Comparison of ENCODE assay signal across 8 mouse cellular contexts in the genomic region with DNA sequence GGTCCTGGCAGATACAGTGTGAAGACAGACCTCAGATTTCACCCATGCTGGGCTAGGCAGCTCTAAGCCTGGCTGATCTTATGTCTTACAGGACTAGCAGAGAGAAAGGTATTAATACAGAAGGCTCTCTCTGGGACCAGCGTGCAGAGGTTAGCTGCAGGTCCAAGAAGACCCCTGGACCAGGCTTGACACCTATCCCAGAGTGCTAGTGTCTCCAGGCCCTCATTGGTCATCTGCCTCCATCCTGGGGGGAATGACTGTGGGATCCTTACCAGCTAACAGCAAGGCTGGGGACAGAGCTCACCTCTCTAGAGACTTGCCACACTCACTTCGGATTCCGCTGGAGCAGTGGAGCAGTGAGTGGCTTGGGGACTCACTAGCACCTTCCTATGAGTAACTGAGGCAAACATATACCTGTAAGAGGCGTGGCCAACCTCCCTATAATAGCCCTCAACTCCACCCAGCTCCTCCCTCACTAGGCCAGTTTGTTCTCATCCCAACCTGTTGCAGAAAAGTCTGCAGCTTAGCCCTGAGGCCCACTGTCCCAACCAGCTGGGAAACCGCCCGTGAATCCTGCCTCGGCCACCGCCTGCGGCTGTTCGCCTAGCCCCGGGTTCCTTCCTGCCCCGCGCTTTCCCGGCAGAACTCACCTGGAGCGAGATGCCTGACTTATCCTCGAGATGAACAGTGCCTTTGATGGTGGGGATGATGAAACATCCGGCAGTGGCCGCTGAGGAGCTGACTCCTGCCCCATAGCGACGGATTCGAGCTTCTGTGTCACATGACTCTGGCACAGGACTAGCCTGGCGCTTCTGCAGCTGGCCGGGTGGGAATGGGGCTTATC. TPM values are rescaled to one million over a fixed set of nuclear protein-coding genes. Genes with fewer than 3 reads are reported as not detected.
DNase-seq lines count a peak whose midpoint lies in the region; ATAC-seq lines count a peak whose summit lies in the region.

A gene (minus strand): TSS at position 725 of the 844 bp plus-strand sequence.

- no peaks in the 10 kb centered on the region for H3K9me3 ChIP-seq in heart, embryonic 13.5 days
- no peaks in the 10 kb centered on the region for H3K9me3 ChIP-seq in midbrain, embryonic 12.5 days

- peak within 1 kb of the TSS; percentile 68 for H3K9ac ChIP-seq in heart, embryonic 13.5 days
- no peak within 1 kb of the TSS for H3K9ac ChIP-seq in midbrain, embryonic 12.5 days (replicated peaks)

- H3K27ac ChIP-seq in heart, embryonic 13.5 days (replicated peaks) = no peak within 1 kb of the TSS
- H3K27ac ChIP-seq in midbrain, embryonic 12.5 days (replicated peaks) = no peak within 1 kb of the TSS

- DNase-seq in cerebellum, postnatal 14 days = peak; percentile 27 to 41
- no peak for DNase-seq in cerebellum, adult 9-10 months
- DNase-seq in embryo, embryonic 10 days (ENCODE audit: low spot score) = peak; percentile 76
- peak; percentile 15 to 39 for DNase-seq in kidney, postnatal 36 days
- DNase-seq in thymus, postnatal 14 days = no peak
- no peak for DNase-seq in frontal cortex, postnatal 10 days (ENCODE audit: low spot score in 2 of 2)

- H3K4me1 ChIP-seq in heart, embryonic 13.5 days = peaks cover 24% of the 10 kb centered on the region
- no peaks in the 10 kb centered on the region for H3K4me1 ChIP-seq in midbrain, embryonic 12.5 days

- H3K4me3 ChIP-seq in heart, embryonic 13.5 days = peak within 1 kb of the TSS; percentile 36
- peak within 1 kb of the TSS; percentile 31 for H3K4me3 ChIP-seq in midbrain, embryonic 12.5 days

- peaks cover 17% of the 10 kb centered on the region for H3K27me3 ChIP-seq in heart, embryonic 13.5 days (replicated peaks)
- H3K27me3 ChIP-seq in midbrain, embryonic 12.5 days = no peaks in the 10 kb centered on the region

- WGBS in heart, embryonic 13.5 days = 9% methylated on average over 23 of the region's 23 CpGs
- 16% methylated on average over 23 of the region's 23 CpGs for WGBS in midbrain, embryonic 12.5 days

- no peak for ATAC-seq in heart, embryonic 13.5 days (ENCODE audit: extremely low read depth, insufficient number of reproducible peaks, low FRiP score, low TSS enrichment)
- ATAC-seq in midbrain, embryonic 12.5 days (ENCODE audit: low FRiP score, low read depth) = peak; percentile 85

- peak within 1 kb of the TSS; percentile 67 for H3K4me2 ChIP-seq in heart, embryonic 13.5 days
- peak within 1 kb of the TSS; percentile 56 for H3K4me2 ChIP-seq in midbrain, embryonic 12.5 days (replicated peaks)

- no peaks in the 10 kb centered on the region for H3K36me3 ChIP-seq in heart, embryonic 13.5 days
- H3K36me3 ChIP-seq in midbrain, embryonic 12.5 days = no peaks in the 10 kb centered on the region

RNA-seq across cellular contexts. Expression of the gene that starts here (rescaled TPM):
- 0.69 and 0.98 TPM in 2 replicates for polyA plus RNA-seq in heart, embryonic 13.5 days (2015; fragmentation: Nextera tagmentation; extraction: Ambion mirVana)
- 0.30 and 0.34 TPM in 2 replicates for polyA plus RNA-seq in midbrain, embryonic 12.5 days (2016; fragmentation: Nextera tagmentation; extraction: Ambion mirVana)

Comparison
In these comparisons a context has a peak if more than half of its experiments do, and no peak if none do; other contexts are left out.
1. DNase-seq: peak in cerebellum, postnatal 14 days (2 of 2), embryo, embryonic 10 days (single experiment) and kidney, postnatal 36 days (2 of 2); none in cerebellum, adult 9-10 months (single experiment), thymus, postnatal 14 days (single experiment) and frontal cortex, postnatal 10 days (0 of 2).
2. Peak in ATAC-seq, H3K4me3 ChIP-seq and H3K4me2 ChIP-seq in midbrain, embryonic 12.5 days; RNA of the gene not detected or under 1 TPM.